Mouse (Mus musculus) bone marrow macrophage, adult 2 months (primary cell): ENCODE results near the gene Msrb3. TPM values are rescaled to one million over a fixed set of nuclear protein-coding genes. Genes with fewer than 3 reads are reported as not detected.
"Not testable (repeated sequence)": the region's sequence is repeated elsewhere in the genome, so short reads cannot be mapped to it uniquely, and the experiment has no call there.

Source experiments
- H3K27ac ChIP-seq: 2 replicates; pipeline ENCODE4 v1.5.1; 2012; ENCODE audit warnings: low read depth, low read length; ENCODE audit not compliant: insufficient read depth
- H3K4me1 ChIP-seq: 2 replicates; pipeline ENCODE4 v1.6.1; 2012; ENCODE audit warnings: low read length; ENCODE audit not compliant: control insufficient read depth, insufficient read depth
- H3K4me3 ChIP-seq: 2 replicates; pipeline ENCODE4 v1.5.1; 2012; ENCODE audit warnings: mild to moderate bottlenecking, low read length, moderate library complexity; ENCODE audit not compliant: insufficient read depth
- CTCF ChIP-seq: IDR thresholded peaks from 2 replicates; pipeline ENCODE4 v1.5.1; 2012; ENCODE audit warnings: low read depth, mild to moderate bottlenecking, low read length, moderate library complexity
- POLR2A ChIP-seq: IDR thresholded peaks from 2 replicates; pipeline ENCODE4 v1.6.1; 2012; ENCODE audit warnings: mild to moderate bottlenecking, low read depth, low read length, borderline replicate concordance
- polyA plus RNA-seq: library from polyadenylated mRNA; stranded (reverse); fragments of >200 nt; gene quantifications from 2 replicates; pipeline ENCODE4 v1.2.4, GENCODE M21; 2012; ENCODE audit not compliant: missing spikeins, insufficient read depth, insufficient read length

Msrb3 gene
- polyA plus RNA-seq, 1 experiment = 0.52 TPM

GRCm38 (mm10) chr10:120760679-120761078, 138.2 kb downstream of the Msrb3 start:
- Histone ChIP-seq H3K27ac (no peak overlapping the region), H3K4me1 (no peaks in the 10 kb centered on the region), H3K4me3 (no peak overlapping the region)
- no peak for TF ChIP-seq POLR2A
- TF ChIP-seq CTCF = no peak

- H3K4me3 ChIP-seq = no peak overlapping the region
- H3K4me1 ChIP-seq = no peaks in the 10 kb centered on the region
- no peak overlapping the region for H3K27ac ChIP-seq
- TF ChIP-seq CTCF (no peak), POLR2A (no peak)
These were observed 139.0 kb downstream of the Msrb3 start for GRCm38 (mm10) chr10:120759883-120760282.

GRCm38 (mm10) chr10:120752454-120752853, 146.4 kb downstream of the Msrb3 start:
- Histone ChIP-seq H3K4me1 (no peaks in the 10 kb centered on the region), H3K27ac (no peak overlapping the region), H3K4me3 (no peak overlapping the region)
- TF ChIP-seq POLR2A (no peak), CTCF (no peak)

- Histone ChIP-seq H3K27ac (no peak overlapping the region), H3K4me3 (no peak overlapping the region), H3K4me1 (no peaks in the 10 kb centered on the region)
- TF ChIP-seq POLR2A = no peak
- no peak for TF ChIP-seq CTCF
These were observed 147.1 kb downstream of the Msrb3 start for GRCm38 (mm10) chr10:120751821-120752261.

- TF ChIP-seq CTCF (no peak), POLR2A (no peak)
- Histone ChIP-seq H3K4me1 (no peaks in the 10 kb centered on the region), H3K27ac (no peak overlapping the region), H3K4me3 (no peak overlapping the region)
These were observed 147.6 kb downstream of the Msrb3 start for GRCm38 (mm10) chr10:120751295-120751722.

- not testable (repeated sequence) for H3K4me1 ChIP-seq, H3K4me3 ChIP-seq, H3K27ac ChIP-seq
These were observed 149.3 kb downstream of the Msrb3 start for GRCm38 (mm10) chr10:120749556-120749955.

GRCm38 (mm10) chr10:120748156-120748555, 150.7 kb downstream of the Msrb3 start:
- H3K27ac ChIP-seq = no peak overlapping the region
- H3K4me1 ChIP-seq = no peaks in the 10 kb centered on the region
- no peak overlapping the region for H3K4me3 ChIP-seq

GRCm38 (mm10) chr10:120745138-120745856, 153.6 kb downstream of the Msrb3 start:
- Histone ChIP-seq H3K4me1 (no peaks in the 10 kb centered on the region), H3K4me3 (peak overlapping the region; percentile 14; the same call in 1 of the 2 replicates), H3K27ac (no peak overlapping the region)
- TF ChIP-seq POLR2A (no peak), CTCF (no peak)

More at GRCm38 (mm10) chr10:120748156-120748555, 150.7 kb downstream of the Msrb3 start:
- TF ChIP-seq CTCF (no peak), POLR2A (no peak)

GRCm38 (mm10) chr10:120744441-120745137, 154.3 kb downstream of the Msrb3 start:
- Histone ChIP-seq H3K4me1 (no peaks in the 10 kb centered on the region), H3K27ac (no peak overlapping the region), H3K4me3 (peak overlapping the region; percentile 14; the same call in 1 of the 2 replicates)
- TF ChIP-seq CTCF = no peak
- TF ChIP-seq POLR2A = no peak

GRCm38 (mm10) chr10:120736508-120737069, 162.3 kb downstream of the Msrb3 start:
- H3K4me3 ChIP-seq = no peak overlapping the region
- H3K4me1 ChIP-seq = no peaks in the 10 kb centered on the region
- H3K27ac ChIP-seq = no peak overlapping the region
- TF ChIP-seq POLR2A (no peak), CTCF (no peak)
